45 mouse cellular contexts compared by ENCODE assay signal in genomic region chr4:106480545-106480944, GRCm38 (mm10). TPM values are rescaled to one million over a fixed set of nuclear protein-coding genes. Genes with fewer than 3 reads are reported as not detected.
"Had no signal": no experiment of that assay in that cellular context is flagged by ENCODE, and none has a peak within 500 bp of the region (broad histone marks: within the 10 kb centered on the region; RNA-seq: fewer than 3 reads in every experiment).

No protein-coding gene starts in this region.

- H3K9me3 ChIP-seq: heart, embryonic 10.5 days; heart, embryonic 12.5 days; heart, embryonic 13.5 days; heart, embryonic 15.5 days; hindbrain, embryonic 10.5 days; hindbrain, embryonic 12.5 days; hindbrain, embryonic 13.5 days; hindbrain, embryonic 15.5 days; intestine, embryonic 15.5 days; kidney, embryonic 15.5 days had no signal

- H3K4me3 ChIP-seq: heart, embryonic 10.5 days; heart, embryonic 12.5 days; heart, embryonic 13.5 days; heart, embryonic 15.5 days; hindbrain, embryonic 10.5 days; hindbrain, embryonic 12.5 days; hindbrain, embryonic 13.5 days; hindbrain, embryonic 15.5 days; intestine, embryonic 15.5 days; kidney, embryonic 15.5 days; layer of hippocampus, adult 2 months; left cerebral cortex, adult 2 months had no signal

- H3K27ac ChIP-seq: heart, embryonic 10.5 days; heart, embryonic 13.5 days; heart, embryonic 15.5 days; hindbrain, embryonic 10.5 days; hindbrain, embryonic 12.5 days; hindbrain, embryonic 13.5 days; hindbrain, embryonic 14.5 days; hindbrain, embryonic 15.5 days; hindbrain, postnatal 0 days; intestine, embryonic 15.5 days; kidney, embryonic 15.5 days; kidney, postnatal 0 days; layer of hippocampus, adult 2 months; left cerebral cortex, adult 2 months had no signal

- H3K4me2 ChIP-seq: heart, embryonic 11.5 days; heart, embryonic 12.5 days; heart, embryonic 13.5 days; heart, embryonic 15.5 days; hindbrain, embryonic 12.5 days; hindbrain, embryonic 13.5 days; hindbrain, embryonic 14.5 days; hindbrain, embryonic 15.5 days; intestine, embryonic 15.5 days; kidney, embryonic 15.5 days had no signal

- DNase-seq: heart, postnatal 10 days; heart, postnatal 14 days; heart, postnatal 36 days; heart, postnatal 4 days; kidney, adult 18-20 months; kidney, adult 8-10 months; kidney, adult 9 months; kidney, postnatal 10 days; kidney, postnatal 25 days; kidney, postnatal 4 days; layer of hippocampus, adult 9-11 months; layer of hippocampus, postnatal 36 days had no signal

- H3K27me3 ChIP-seq: hindbrain, embryonic 15.5 days; kidney, embryonic 15.5 days had no signal

- ATAC-seq: hindbrain, embryonic 16.5 days; hindbrain, postnatal 0 days; inflammation-experienced regulatory T-cells, adult 6 months; intestine, embryonic 15.5 days; intestine, embryonic 16.5 days; intestine, postnatal 0 days had no signal

- H3K4me1 ChIP-seq: heart, embryonic 12.5 days; heart, embryonic 13.5 days; heart, embryonic 15.5 days; hindbrain, embryonic 15.5 days; intestine, embryonic 15.5 days had no signal

- H3K9ac ChIP-seq: heart, embryonic 12.5 days; heart, embryonic 13.5 days; heart, embryonic 15.5 days; hindbrain, embryonic 12.5 days; hindbrain, embryonic 13.5 days; hindbrain, embryonic 14.5 days; hindbrain, embryonic 15.5 days; intestine, embryonic 15.5 days; kidney, embryonic 15.5 days had no signal

- H3K36me3 ChIP-seq: heart, embryonic 10.5 days; heart, embryonic 12.5 days; heart, embryonic 13.5 days; heart, embryonic 15.5 days; hindbrain, embryonic 10.5 days; hindbrain, embryonic 12.5 days; hindbrain, embryonic 13.5 days; hindbrain, embryonic 15.5 days; intestine, embryonic 15.5 days; kidney, embryonic 15.5 days had no signal

RNA-seq across cellular contexts. Expression of gene Bsnd, which starts 11.5 kb away (rescaled TPM):
- total RNA-seq: heart, postnatal 10 days; heart, postnatal 14 days; heart, postnatal 25 days; heart, postnatal 36 days; heart, postnatal 4 days; hematopoietic stem cell, adult 5-6 weeks; hindbrain, postnatal 0 days; layer of hippocampus, adult 18-20 months; layer of hippocampus, adult 2 months; layer of hippocampus, adult 8-10 months; layer of hippocampus, postnatal 10 days; layer of hippocampus, postnatal 25 days; layer of hippocampus, postnatal 36 days; left cerebral cortex, adult 18-20 months; left cerebral cortex, adult 2 months had no signal
- polyA plus RNA-seq: heart, embryonic 11.5 days; heart, embryonic 12.5 days; heart, embryonic 13.5 days; heart, embryonic 14.5 days; heart, embryonic 15.5 days; heart, embryonic 16.5 days; heart, postnatal 0 days; hindbrain, embryonic 10.5 days; hindbrain, embryonic 11.5 days; hindbrain, embryonic 13.5 days; hindbrain, embryonic 14.5 days; hindbrain, embryonic 16.5 days; hindbrain, postnatal 0 days; inflammation-experienced regulatory T-cells, adult 6 months; intestine, embryonic 14.5 days; intestine, embryonic 15.5 days; intestine, embryonic 16.5 days; intestine, postnatal 0 days; large intestine, adult 2 months had no signal

RNA-seq across cellular contexts. Expression of gene Pcsk9, which starts 16.4 kb away (rescaled TPM):
- total RNA-seq: heart, postnatal 10 days; heart, postnatal 14 days; heart, postnatal 25 days; heart, postnatal 36 days; heart, postnatal 4 days; layer of hippocampus, postnatal 36 days had no signal
- polyA plus RNA-seq: inflammation-experienced regulatory T-cells, adult 6 months had no signal
